Mouse (Mus musculus): ENCODE measurements around the gene Hsd11b1.
"Not testable (repeated sequence)": the region's sequence is repeated elsewhere in the genome, so short reads cannot be mapped to it uniquely, and the experiment has no call there.

The Hsd11b1 gene

GRCm38 (mm10) chr1:193263955-193264598 is at the start of gene Hsd11b1:
TSS of gene Hsd11b1 (minus strand) at chr1:193264075.
- DNase-seq, result peak; percentile 22 to 37

- no peak for DNase-seq
Measured at GRCm38 (mm10) chr1:193311596-193311995, 47.7 kb upstream of the Hsd11b1 start.

GRCm38 (mm10) chr1:193310519-193311085 is 46.7 kb upstream of the Hsd11b1 start:
- DNase-seq, result peak; percentile 31 to 54

- peak; percentile 27 to 58 for DNase-seq
Measured at GRCm38 (mm10) chr1:193309785-193310518, 46.1 kb upstream of the Hsd11b1 start.

- DNase-seq, result no peak
Measured at GRCm38 (mm10) chr1:193306832-193307231, 43.0 kb upstream of the Hsd11b1 start.

GRCm38 (mm10) chr1:193305386-193305785 is 41.5 kb upstream of the Hsd11b1 start:
- no peak for DNase-seq

- DNase-seq, result no peak
Measured at GRCm38 (mm10) chr1:193303096-193303495, 39.2 kb upstream of the Hsd11b1 start.

GRCm38 (mm10) chr1:193302093-193302405 is 38.2 kb upstream of the Hsd11b1 start:
- no peak for DNase-seq

- peak; percentile 78 to 80 for DNase-seq
Measured at GRCm38 (mm10) chr1:193301216-193302092, 37.6 kb upstream of the Hsd11b1 start.

GRCm38 (mm10) chr1:193299995-193300394 is 36.1 kb upstream of the Hsd11b1 start:
- no peak for DNase-seq

- DNase-seq, result no peak
Measured at GRCm38 (mm10) chr1:193298141-193298765, 34.4 kb upstream of the Hsd11b1 start.

- no peak for DNase-seq
Measured at GRCm38 (mm10) chr1:193295920-193296319, 32.0 kb upstream of the Hsd11b1 start.

GRCm38 (mm10) chr1:193293926-193294325 is 30.1 kb upstream of the Hsd11b1 start:
- no peak for DNase-seq

GRCm38 (mm10) chr1:193293039-193293438 is 29.2 kb upstream of the Hsd11b1 start:
- peak in 1 of 2 experiments; percentile 20 for DNase-seq

GRCm38 (mm10) chr1:193290686-193291085 is 26.8 kb upstream of the Hsd11b1 start:
- no peak for DNase-seq

- DNase-seq, result no peak
Measured at GRCm38 (mm10) chr1:193289914-193290313, 26.0 kb upstream of the Hsd11b1 start.

GRCm38 (mm10) chr1:193289076-193289475 is 25.2 kb upstream of the Hsd11b1 start:
- no peak for DNase-seq

GRCm38 (mm10) chr1:193287578-193287977 is 23.7 kb upstream of the Hsd11b1 start:
- DNase-seq, result no peak

- not testable (repeated sequence) for DNase-seq
Measured at GRCm38 (mm10) chr1:193285766-193286325, 22.0 kb upstream of the Hsd11b1 start.

GRCm38 (mm10) chr1:193284228-193284779 is 20.4 kb upstream of the Hsd11b1 start:
- no peak for DNase-seq

- no peak for DNase-seq
Measured at GRCm38 (mm10) chr1:193281344-193281743, 17.5 kb upstream of the Hsd11b1 start.

- no peak for DNase-seq
Measured at GRCm38 (mm10) chr1:193279492-193279891, 15.6 kb upstream of the Hsd11b1 start.
